Mouse (Mus musculus) adrenal gland (tissue): ENCODE results near the gene Pcid2.
"Not testable (repeated sequence)": the region's sequence is repeated elsewhere in the genome, so short reads cannot be mapped to it uniquely, and the experiment has no call there.

Experiments
- intact Hi-C: fragments of 180-260 bp; cut with DNase I; formaldehyde crosslinking; loops from one replicate; pipeline ENCODE4 v1.15.1; 2025
- long read RNA-seq, 2 experiments: library from polyadenylated mRNA; unstranded; transcript quantifications; one replicate each; pipeline ENCODE4 v2.0.0; 2020; ENCODE audit warnings: borderline replicate concordance in 1 of 2; ENCODE audit not compliant: insufficient replicate concordance in 1 of 2

The Pcid2 gene
- long read RNA-seq, experiment 1, transcript Pcid2-201 (14 exons, 2,860 nt), result major isoform, 7 of 7 reads
- long read RNA-seq, experiment 1, partial matches to known transcripts, result 0 of 7 reads
- long read RNA-seq, experiment 1, other reads (novel, unspliced or antisense), result 0 of 7 reads
- long read RNA-seq, experiment 2, transcript Pcid2-201 (14 exons, 2,860 nt), result major isoform, 11 of 15 reads
- long read RNA-seq, experiment 2, partial matches to known transcripts, result 0 of 15 reads
- long read RNA-seq, experiment 2, other reads (novel, unspliced or antisense), result 3 of 15 reads

DNA sequence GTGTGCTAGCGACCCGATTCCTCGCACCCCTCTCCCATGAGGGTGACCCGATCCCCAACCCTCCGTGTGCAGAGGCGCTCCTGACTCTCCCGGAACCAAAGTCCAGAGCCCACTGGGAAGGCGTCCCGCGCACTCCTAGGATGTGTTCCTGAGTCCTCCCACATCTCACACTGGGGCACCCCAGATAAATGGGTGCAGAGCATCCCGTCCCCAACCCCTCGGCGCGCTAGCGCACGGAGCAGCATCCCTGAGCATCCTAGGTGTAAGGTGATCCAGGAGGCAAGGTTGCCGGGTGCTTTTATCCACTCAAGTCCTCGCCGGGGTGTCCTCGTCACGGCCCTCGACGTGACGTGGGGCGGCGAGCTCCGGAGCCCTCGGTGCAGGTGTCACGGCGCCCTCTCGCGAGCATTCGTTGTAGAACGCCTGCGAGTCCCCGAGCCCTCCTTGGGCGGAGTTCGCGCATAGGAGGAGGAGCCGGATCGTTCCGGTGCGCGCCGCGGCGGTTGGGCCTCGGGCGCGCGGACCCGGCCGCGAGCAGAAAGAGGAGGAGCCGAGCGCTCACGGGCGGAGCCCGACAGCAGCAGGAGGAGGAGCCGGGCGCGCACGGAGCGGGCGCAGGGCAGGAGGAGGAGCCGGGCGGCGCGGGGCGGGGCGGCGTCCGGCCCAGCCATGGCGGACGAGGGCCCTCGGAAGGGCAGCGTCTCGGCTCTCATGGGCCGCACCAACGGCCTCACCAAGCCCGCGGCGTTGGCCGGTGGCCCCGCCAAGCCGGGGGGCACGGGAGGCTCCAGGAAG is at the start of gene Pcid2, which contains the start of gene Cul4a:
Gene Pcid2 (minus strand): TSS at position 373 of the 795 bp plus-strand sequence.
Gene Cul4a (plus strand): TSS at position 535 of the 795 bp plus-strand sequence.
- intact Hi-C loops, result loop anchor here (10.0 kb wide), 1 partner anchor 120 kb away; no protein-coding TSS in a partner anchor

DNA sequence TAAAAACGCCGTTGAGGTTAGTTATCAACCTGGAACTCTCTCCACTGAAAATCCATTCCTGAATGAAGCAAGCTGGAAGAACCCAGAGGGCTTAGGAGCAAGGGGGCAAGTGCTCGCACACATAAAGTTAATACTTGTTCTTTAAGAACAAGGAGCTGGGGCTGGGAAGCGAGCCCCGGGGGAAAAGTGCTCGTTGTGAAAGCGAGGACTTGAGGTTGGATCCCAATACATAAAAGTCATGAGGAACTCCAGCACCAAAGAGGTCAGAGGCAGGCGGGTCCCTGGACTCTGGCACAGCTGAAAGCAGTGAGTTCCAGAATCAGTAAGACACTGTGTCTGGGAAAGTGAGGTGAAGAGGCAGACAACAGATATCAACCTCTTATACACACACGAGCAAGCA is 48.8 kb upstream of the Pcid2 start:
- intact Hi-C loops, result loop anchor here (10.0 kb wide), 1 partner anchor 131 kb away; the partner anchor contains the start of genes Dcun1d2 and Tmco3

DNA sequence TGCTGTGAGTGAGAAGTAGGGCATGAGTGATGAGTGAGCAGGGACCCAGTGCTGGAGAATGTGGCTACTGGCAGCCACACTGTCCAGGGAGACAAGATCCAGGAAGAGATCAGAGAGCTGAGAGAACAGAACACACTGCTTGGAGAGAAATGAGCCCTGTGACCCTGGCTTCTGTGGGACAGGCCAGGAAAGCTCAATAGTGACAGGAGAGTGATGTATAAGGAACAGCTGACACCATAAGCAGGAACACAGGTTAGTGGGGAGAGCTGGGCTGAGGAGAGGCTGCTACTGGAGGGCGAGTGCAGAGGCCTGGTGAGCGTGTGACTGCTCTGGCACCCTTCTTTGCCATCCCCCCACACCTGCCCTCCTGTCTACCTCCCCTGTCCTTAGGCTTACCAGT is 45.7 kb upstream of the Pcid2 start:
- intact Hi-C loops, result loop anchor here (10.0 kb wide), 1 partner anchor 134 kb away; the partner anchor contains the start of genes Dcun1d2 and Tmco3

GRCm38 (mm10) chr8:13149866-13150265 is 44.6 kb upstream of the Pcid2 start:
- intact Hi-C loops, result loop anchor here (5.0 to 10.0 kb wide), 2 partner anchors 57 to 135 kb away; partner anchors contain the start of genes Dcun1d2 and Tmco3

GRCm38 (mm10) chr8:13149287-13149686 is 44.0 kb upstream of the Pcid2 start:
- intact Hi-C loops, result loop anchor here (5.0 kb wide), 1 partner anchor 58 kb away; no protein-coding TSS in a partner anchor

DNA sequence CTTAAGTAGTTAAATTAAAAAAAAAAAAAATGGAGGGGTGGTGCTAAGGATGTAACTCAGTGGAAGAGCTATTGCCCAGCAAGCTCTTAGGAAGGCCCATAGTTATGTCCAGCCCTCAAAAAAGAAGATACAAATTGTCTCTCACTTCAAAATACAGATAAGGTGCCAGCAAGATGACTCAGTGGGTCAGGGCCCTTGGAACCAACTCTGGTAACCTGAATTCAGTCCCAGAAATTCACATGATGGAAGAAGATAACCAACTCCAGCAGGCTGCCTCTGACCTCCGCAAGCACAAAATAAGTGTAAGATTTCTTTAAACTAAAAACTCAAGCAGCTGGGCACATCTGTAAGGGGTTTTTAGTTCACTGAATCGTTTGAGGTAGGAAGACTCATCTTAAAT is 43.2 kb upstream of the Pcid2 start:
- intact Hi-C loops, result loop anchor here (5.0 kb wide), 1 partner anchor 59 kb away; no protein-coding TSS in a partner anchor

- intact Hi-C loops, result no loop called here
These were observed 36.4 kb upstream of the Pcid2 start for GRCm38 (mm10) chr8:13141681-13142080.

GRCm38 (mm10) chr8:13139641-13140182 is 34.5 kb upstream of the Pcid2 start:
- intact Hi-C loops, result no loop called here

GRCm38 (mm10) chr8:13132220-13132619 is 27.0 kb upstream of the Pcid2 start:
- intact Hi-C loops, result not testable (repeated sequence)

DNA sequence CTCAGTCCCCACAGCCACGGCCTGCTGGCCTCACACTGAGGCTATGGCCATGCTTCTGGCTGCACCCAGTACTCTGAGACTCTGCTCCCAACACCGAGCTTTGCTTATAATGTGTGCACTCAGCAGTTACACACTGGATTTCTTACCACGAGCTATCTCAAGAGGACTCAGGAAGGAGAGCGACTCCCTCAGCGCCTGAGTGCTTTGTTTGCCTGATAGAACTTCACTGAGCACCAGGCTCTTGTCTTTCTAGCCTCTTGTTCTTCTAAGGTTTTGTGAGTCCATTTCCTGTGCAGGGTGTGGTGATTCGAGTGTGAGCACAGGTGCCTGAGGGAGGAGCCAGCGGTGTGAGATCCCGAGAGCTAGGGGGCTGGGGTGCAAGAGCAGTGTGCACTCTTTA is 19.6 kb upstream of the Pcid2 start:
- intact Hi-C loops, result no loop called here

DNA sequence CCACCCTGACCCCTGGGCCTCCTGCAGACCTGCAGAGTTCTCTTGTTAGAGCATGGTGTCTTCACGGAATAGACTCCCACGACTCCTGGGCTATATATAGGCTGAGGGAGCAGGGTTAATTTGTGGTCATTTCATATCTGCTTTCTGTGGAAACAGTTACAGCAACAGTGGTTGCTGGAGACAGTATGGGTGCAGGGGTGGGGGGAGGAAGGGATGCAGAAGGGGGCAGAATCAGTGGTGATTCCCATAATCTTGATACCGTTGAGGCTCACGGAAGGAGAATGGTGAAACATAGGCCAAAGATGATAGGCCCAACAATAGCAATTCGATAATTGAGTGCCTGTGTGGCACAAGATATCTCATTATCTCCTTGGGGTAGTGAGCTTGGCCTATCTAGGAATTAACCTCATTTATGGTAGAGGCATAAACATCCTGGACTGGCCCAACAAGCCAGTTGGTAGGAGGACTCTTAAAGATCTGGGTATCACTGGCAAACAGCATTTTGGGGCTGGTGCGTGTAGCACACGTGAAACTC is 17.7 kb upstream of the Pcid2 start:
- intact Hi-C loops, result no loop called here

GRCm38 (mm10) chr8:13120882-13121665 is 15.8 kb upstream of the Pcid2 start:
- intact Hi-C loops, result no loop called here

GRCm38 (mm10) chr8:13118516-13118915 is 13.3 kb upstream of the Pcid2 start:
- intact Hi-C loops, result no loop called here

- intact Hi-C loops, result no loop called here
These were observed 11.8 kb upstream of the Pcid2 start for GRCm38 (mm10) chr8:13117096-13117495.

DNA sequence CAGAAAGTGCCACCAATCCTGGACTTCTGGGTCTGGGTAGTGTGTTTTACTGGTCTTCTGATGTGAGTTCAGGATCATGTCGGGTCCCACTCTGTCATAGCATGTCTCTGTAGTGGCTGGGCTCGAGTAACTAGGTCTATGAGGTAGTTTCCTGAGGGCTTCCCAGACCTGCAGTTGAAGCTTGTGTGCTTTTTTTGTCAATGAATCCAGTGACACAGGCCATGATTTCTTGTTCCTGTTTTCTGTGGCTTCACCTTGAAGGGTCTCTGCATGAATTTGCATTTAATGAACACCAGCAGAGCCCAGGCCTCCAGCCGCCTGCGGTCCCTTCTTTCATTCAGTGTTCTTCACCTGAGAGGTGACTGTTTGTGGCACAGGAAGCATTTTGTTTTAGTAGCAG is 8.0 kb upstream of the Pcid2 start:
- intact Hi-C loops, result no loop called here

GRCm38 (mm10) chr8:13111917-13112316 is 6.7 kb upstream of the Pcid2 start:
- intact Hi-C loops, result no loop called here

GRCm38 (mm10) chr8:13109416-13109960 is 4.2 kb upstream of the Pcid2 start:
- intact Hi-C loops, result loop anchor here (10.0 kb wide), 1 partner anchor 125 kb away; no protein-coding TSS in a partner anchor

GRCm38 (mm10) chr8:13108967-13109366 is 3.7 kb upstream of the Pcid2 start:
- intact Hi-C loops, result loop anchor here (10.0 kb wide), 1 partner anchor 124 kb away; no protein-coding TSS in a partner anchor

GRCm38 (mm10) chr8:13107990-13108638 is 2.9 kb upstream of the Pcid2 start:
- intact Hi-C loops, result loop anchor here (10.0 kb wide), 1 partner anchor 123 kb away; no protein-coding TSS in a partner anchor
